Mouse (Mus musculus): Measurements from ENCODE around the gene Il1rl1.

GRCm38 (mm10) chr1:40399639-40400038 lies 29.7 kb upstream of the Il1rl1 start:
- TF ChIP-seq POLR2A (IDR thresholded peaks at IDR 0.05; ENCODE audit: borderline replicate concordance, extremely low read depth, low read depth, low read length) = no peak
- TF ChIP-seq CTCF (IDR thresholded peaks at IDR 0.05; ENCODE audit: insufficient read depth, low read length) = no peak
